Mouse (Mus musculus) heart, adult 11 months (tissue): ENCODE data around the gene Rock2.
A peak's percentile ranks its signal among the peaks of the same experiment; 100 is the strongest.

Experiments used
- DNase-seq: peaks from one replicate; pipeline ENCODE4 v3.0.0; 2022

Gene Rock2

DNA sequence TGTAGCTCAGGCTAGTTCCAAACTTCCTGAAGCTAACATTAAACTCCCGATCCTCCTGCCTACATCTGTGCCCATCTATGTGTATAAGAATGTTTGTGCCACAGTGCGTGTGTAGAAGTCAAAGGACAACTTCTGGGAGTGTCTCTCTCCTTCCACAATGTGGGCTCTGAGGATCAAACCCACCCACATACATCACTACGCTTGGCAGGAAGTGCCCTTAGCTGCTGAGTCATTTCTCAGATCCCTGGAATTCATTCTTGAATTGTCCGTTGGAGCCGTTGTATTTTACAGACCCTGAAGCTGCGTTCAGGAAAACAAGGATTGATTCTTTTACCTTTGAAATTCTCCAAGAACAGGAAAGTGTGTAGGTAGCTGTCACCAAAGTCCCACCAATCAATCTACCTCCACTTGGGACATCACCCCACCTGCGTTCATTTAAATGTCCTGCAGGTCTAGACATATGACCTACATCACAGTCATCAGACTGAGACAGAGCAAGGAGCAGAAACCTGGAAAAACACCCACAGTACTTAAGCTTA, 21.7 kb upstream of the Rock2 start:
- DNase-seq = no peak

- peak; percentile 92 for DNase-seq
Observed at GRCm38 (mm10) chr12:16873549-16873948, 21.1 kb upstream of the Rock2 start.

DNA sequence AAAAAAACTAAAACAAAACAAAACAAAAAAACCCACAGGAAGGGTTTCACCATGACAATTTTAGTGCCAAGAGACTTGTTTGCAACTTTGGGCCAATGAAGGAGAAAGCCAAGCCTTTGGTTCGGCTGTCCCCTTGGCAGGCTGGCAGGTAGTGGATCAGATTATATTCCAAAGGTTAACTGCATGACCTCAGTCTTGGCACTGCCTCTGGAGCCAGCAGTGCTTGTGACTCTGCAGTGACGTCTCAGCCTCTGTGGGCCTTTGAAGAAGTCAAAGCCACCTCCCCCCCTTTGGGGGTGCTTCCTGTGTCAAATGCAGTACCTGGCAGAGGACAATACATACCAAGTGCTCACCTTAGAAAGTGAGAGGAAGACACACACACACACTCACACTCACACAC, 20.6 kb upstream of the Rock2 start:
- DNase-seq = peak; percentile 97

GRCm38 (mm10) chr12:16875269-16875668, 19.4 kb upstream of the Rock2 start:
- peak; percentile 93 for DNase-seq

DNA sequence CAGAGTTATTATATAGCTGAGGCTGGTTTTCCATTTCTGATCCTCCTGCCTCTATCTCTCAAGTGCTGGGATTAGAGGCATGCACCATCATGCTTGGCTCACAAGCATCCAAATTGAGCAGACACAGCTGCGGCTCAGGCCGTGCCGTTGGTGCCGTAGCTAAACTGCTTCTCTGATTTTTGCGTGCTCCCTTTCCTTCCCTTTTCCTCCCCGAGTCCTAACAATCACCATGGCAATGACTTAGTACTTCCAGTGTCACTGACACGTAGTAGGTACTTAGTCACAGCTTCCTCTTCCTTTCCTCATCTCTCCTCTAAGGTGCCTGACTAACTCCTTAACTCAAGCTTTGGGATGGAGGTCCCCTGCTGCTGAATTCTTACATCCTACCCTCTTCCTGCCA, 19.0 kb upstream of the Rock2 start:
- peak; percentile 93 for DNase-seq

DNA sequence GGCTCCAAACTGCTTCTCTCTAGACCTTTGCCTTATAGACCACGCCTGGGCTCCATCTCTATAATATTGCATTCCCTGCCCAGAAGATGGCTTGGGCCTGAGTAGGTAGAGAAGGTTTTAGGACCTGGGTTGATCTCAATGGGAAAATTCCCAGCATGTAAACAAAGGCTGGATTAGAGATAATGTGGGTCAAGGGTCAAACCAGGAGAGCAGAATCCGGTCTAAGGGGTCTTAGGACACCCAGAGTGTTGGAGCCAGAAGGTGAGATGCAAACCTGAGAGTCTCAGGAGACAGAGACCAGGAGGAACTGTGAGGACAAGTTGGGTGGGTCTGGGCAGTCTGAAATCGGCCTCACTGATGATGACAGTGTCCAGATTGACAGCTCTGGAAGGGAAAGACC, 18.0 kb upstream of the Rock2 start:
- no peak for DNase-seq

- peak; percentile 93 for DNase-seq
Observed at GRCm38 (mm10) chr12:16877141-16877540, 17.6 kb upstream of the Rock2 start.

DNA sequence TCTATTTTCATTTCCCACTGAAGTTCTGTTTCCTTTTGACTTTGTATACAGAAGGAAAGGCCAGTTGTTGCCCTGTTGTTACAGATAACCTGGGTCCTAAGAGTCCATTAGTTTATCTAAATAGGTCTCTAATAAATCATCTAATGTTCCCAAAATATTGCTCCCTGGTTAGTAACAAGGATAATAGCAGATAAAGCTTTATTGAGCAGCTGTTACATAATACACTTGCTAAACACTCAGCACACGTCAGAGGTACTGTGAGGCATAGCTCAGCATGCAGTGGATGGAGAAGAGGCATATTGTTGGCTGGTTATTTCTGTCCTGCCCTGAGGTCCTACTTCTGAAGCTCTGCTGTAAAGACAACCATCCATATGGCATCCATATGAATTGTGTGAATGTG, 17.0 kb upstream of the Rock2 start:
- DNase-seq = peak; percentile 83

- peak; percentile 74 for DNase-seq
Observed at GRCm38 (mm10) chr12:16879369-16879768, 15.3 kb upstream of the Rock2 start.

DNA sequence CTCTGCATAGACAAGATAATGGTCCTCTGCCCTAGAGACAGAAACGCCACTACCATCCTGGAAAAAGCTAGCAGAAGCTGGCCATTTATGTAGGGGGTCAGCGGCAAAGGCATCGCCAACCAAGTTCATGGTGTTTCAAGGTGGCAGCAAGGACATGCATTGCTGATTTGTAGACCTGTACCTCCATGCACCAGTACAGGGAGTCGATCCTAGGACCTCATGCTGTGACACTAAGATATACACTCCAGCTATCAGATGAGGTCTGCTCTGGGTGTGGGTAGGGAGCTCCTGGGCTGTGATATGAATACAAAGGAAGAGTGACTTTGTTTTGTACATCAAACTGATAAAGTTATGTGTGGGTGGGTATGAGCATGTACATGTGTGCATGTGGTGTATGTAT, 14.6 kb upstream of the Rock2 start:
- DNase-seq = peak; percentile 85

GRCm38 (mm10) chr12:16882442-16882841, 12.3 kb upstream of the Rock2 start:
- peak; percentile 85 for DNase-seq

DNA sequence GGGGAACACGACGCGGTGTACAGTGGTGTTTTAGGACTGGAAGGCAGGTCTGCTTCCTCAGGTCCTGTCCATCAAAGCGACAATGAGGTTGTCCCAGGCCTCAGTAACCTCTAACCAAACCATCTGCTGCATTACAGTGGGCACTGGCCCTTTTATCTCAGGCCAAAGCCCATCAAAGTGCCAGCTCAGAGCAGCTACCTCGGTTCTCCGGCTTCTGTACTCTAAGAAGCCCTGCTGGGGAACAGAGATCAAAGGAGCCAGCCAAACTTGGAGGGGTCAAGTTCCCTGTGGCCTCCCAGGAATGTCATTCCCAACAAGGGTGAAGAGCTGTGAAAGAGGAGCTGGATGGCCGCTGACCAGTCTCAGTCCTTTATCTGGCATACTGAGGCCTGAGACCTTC, 11.6 kb upstream of the Rock2 start:
- peak; percentile 89 for DNase-seq

DNA sequence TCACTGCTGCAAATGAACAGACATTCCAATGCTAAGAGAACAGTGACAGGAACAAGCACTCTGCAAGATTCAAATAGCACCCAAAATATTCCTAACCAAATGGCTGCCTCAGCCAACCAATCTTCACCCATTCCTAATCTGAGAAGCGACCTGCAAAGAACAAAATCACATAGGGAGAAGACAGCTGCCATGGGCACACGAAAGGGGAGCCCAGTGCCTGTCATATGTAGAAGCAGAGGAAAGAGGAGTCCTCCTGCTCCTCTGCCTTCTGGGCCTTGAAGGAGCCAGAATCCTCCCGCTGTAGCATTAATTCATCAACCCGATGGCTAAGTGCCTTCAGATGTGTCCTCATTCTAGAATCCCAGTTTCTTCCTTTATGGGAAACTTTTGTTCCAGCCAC, 10.2 kb upstream of the Rock2 start:
- DNase-seq = peak; percentile 58

GRCm38 (mm10) chr12:16886354-16886753, 8.3 kb upstream of the Rock2 start:
- DNase-seq = peak; percentile 84

DNA sequence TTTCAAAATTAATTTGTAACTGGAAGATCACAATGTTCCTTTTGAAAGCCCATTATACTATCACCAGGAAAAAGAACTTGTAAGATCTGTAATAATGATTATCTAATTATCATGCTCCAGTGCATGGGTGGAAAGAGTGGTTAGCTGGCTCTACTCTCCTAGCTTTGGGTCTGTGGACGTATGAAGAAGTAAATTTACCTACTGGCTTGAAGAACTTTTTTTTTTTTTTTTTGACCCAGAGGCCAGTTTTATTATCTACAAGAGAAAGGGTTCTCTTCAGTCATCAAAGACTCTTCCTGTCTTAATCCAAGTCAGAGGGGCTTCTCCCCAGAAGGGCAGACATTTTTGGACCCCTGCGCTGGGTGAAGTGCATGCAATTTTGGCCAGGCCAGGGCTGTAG, 1.7 kb upstream of the Rock2 start:
- DNase-seq = peak; percentile 87

GRCm38 (mm10) chr12:16893656-16894395, 869 bp upstream of the Rock2 start:
- peak; percentile 98 for DNase-seq

DNA sequence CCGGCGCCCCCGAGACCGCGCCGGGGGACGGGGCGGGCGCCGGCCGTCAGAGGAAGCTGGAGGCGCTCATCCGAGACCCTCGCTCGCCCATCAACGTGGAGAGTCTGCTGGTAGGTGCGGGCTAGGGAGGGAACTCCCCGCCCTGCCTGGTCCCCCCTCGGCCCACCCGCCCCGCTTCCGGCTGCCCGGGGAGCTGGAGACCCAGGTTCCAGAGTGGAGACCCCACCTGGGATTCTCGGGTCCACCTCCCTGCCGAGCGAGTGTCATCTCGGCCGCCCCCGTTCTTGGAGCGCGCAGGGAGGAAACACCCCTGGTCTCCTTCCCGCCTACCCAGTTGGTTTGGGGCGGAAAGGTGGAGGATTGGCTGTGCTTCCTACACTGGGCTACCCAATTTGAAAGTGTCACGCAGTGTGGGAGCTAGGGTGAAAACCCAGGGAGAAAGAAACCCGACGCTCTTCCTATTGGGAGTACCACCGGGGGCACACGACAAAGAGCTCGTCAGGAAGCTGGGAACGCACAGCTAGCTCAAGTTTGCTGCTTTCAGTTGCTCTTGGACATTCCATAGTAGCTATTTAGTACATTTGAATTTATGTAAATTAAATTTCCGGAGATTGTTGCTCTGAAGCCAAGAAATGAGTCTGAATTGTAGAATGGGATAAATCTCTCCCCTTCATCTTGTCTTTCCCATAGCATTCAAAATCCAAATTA, 680 bp downstream of the Rock2 start:
- DNase-seq = peak; percentile 98

DNA sequence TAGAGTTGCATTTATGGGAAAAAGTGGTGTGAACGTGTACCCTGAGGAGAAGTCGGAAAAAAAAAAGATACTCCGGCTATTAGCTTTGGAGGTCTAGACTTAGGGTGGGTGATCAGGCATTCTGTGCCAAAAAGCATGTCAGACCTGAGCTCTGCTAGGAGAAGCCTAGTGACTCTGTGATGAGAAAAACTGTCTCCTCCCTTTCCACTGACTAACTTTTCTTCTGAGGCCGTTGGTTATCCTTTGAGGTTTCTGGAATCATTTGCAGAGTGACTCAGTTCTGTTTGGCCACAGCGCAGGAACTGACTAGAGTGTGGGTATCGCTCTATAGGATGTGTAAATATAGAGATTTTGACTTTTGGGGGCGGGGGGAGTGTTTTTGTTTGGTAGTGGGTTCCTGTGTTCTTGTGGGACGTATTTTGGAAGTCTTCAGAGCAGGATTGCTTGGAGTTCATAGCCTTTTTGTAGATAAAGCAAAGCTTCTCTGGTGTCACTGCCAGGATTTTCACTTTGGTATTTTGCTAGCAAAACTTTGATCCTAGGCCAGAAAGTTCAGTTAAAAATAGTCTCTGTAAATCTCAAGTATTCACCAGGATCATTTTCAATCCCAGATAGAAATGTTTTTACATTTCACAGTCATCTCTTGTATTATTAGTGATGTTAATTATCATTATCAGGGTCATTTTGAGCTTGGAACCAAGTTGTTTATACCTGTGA, 1.5 kb downstream of the Rock2 start:
- DNase-seq = peak; percentile 91

GRCm38 (mm10) chr12:16897225-16897624, 2.5 kb downstream of the Rock2 start:
- peak; percentile 80 for DNase-seq

GRCm38 (mm10) chr12:16898221-16898620, 3.5 kb downstream of the Rock2 start:
- peak; percentile 17 for DNase-seq

- DNase-seq = peak; percentile 51
Observed at GRCm38 (mm10) chr12:16898790-16899189, 4.1 kb downstream of the Rock2 start.

DNA sequence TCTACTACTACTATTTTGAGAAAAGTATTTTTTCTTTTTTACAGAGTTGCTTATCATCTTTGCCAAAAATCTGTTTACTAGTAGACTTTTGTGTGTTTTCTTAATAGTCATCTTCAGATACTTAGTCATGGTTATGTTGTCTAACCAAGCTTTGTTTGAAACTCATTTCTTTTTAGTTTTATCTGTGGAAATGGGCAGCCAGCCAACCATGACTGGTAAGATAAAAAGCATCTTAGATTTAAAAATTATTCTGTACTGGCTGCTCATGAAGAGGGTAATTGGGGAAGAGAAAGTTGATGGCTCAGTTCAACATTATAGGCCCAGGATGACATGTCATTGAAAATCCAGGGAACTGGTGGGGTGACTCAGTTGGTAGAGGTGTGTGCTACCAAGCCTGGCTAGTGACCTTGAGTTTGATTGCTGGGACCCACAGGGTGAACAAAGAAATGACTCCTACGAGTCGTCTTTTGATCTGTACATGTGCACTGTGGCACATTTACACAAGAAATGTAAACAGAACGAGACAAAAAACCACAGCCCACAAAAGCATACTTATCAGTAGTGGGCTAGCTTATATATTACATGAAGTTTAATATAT, 6.0 kb downstream of the Rock2 start:
- DNase-seq = peak; percentile 73
